10 mouse cellular contexts compared by ENCODE assay signal in genomic region chr5:116526324-116526723, GRCm38 (mm10).
DNase-seq lines count a peak whose midpoint lies in the region; ATAC-seq lines count a peak whose summit lies in the region.
"Had no signal": no experiment of that assay in that cellular context is flagged by ENCODE, and none has a peak within 500 bp of the region (broad histone marks: within the 10 kb centered on the region; RNA-seq: fewer than 3 reads in every experiment).

No protein-coding gene starts in this region.

- no peak overlapping the region for H3K27ac ChIP-seq in hindbrain, embryonic 12.5 days
- H3K27ac ChIP-seq in hindbrain, embryonic 10.5 days = no peak overlapping the region
- H3K27ac ChIP-seq in forebrain, embryonic 14.5 days (ENCODE audit: low read depth, low read length) = 0 out of 2 replicates have a peak overlapping the region, but pooled peaks have one; percentile 29
- H3K27ac ChIP-seq in kidney, embryonic 14.5 days (ENCODE audit: low read depth, low read length) = no peak overlapping the region
- H3K27ac ChIP-seq: limb, embryonic 13.5 days; macrophage had no signal

- no peak overlapping the region for H3K4me2 ChIP-seq in hindbrain, embryonic 12.5 days (replicated peaks)
- H3K4me2 ChIP-seq in forebrain, embryonic 14.5 days (ENCODE audit: low read length) = no peak overlapping the region
- no peak overlapping the region for H3K4me2 ChIP-seq in kidney, embryonic 14.5 days (replicated peaks; ENCODE audit: low read depth, low read length)
- H3K4me2 ChIP-seq: limb, embryonic 13.5 days had no signal

- WGBS in hindbrain, embryonic 12.5 days = 38% methylated on average over 4 of the region's 4 CpGs
- WGBS in hindbrain, embryonic 10.5 days = 63% methylated on average over 4 of the region's 4 CpGs
- WGBS in forebrain, embryonic 14.5 days = 21% methylated on average over 4 of the region's 4 CpGs
- 64% methylated on average over 4 of the region's 4 CpGs for WGBS in kidney, embryonic 14.5 days

- peak; percentile 53; the same call in 1 of the 2 replicates for ATAC-seq in hindbrain, embryonic 12.5 days (ENCODE audit: low FRiP score)
- peak; percentile 81; the same call in 1 of the 2 replicates for ATAC-seq in forebrain, embryonic 14.5 days
- ATAC-seq in kidney, embryonic 14.5 days (ENCODE audit: low FRiP score, low TSS enrichment) = no peak

- no peaks in the 10 kb centered on the region for H3K36me3 ChIP-seq in hindbrain, embryonic 12.5 days
- peaks cover 3% of the 10 kb centered on the region; the same call in 1 of the 2 replicates for H3K36me3 ChIP-seq in hindbrain, embryonic 10.5 days
- H3K36me3 ChIP-seq in forebrain, embryonic 14.5 days (ENCODE audit: control insufficient read depth, insufficient read depth, low read length) = no peaks in the 10 kb centered on the region
- no peaks in the 10 kb centered on the region for H3K36me3 ChIP-seq in kidney, embryonic 14.5 days (ENCODE audit: control insufficient read depth, insufficient read depth, low read length)
- H3K36me3 ChIP-seq: limb, embryonic 13.5 days had no signal

- peaks cover 22% of the 10 kb centered on the region for H3K4me1 ChIP-seq in hindbrain, embryonic 12.5 days
- H3K4me1 ChIP-seq in hindbrain, embryonic 10.5 days (replicated peaks) = peaks cover 21% of the 10 kb centered on the region
- H3K4me1 ChIP-seq in forebrain, embryonic 14.5 days (ENCODE audit: control insufficient read depth, insufficient read depth, low read length) = peaks cover 10% of the 10 kb centered on the region
- no peaks in the 10 kb centered on the region for H3K4me1 ChIP-seq in kidney, embryonic 14.5 days (ENCODE audit: control insufficient read depth, insufficient read depth, low read length)
- H3K4me1 ChIP-seq: limb, embryonic 13.5 days had no signal

- DNase-seq in hindbrain, embryonic 10.5 days (ENCODE audit: low spot score) = no peak
- peak; percentile 91 for DNase-seq in forebrain, embryonic 14.5 days (ENCODE audit: low spot score)
- peak; percentile 41 to 77 for DNase-seq in layer of hippocampus, postnatal 14 days (ENCODE audit: low spot score in 2 of 2)
- peak; percentile 75 to 81 for DNase-seq in right cerebral cortex, adult 2 months (ENCODE audit: low spot score in 2 of 2)
- no peak for DNase-seq in thymus, postnatal 10 days (ENCODE audit: low spot score in 2 of 2)
- no peak for DNase-seq in gastrocnemius, adult 8-10 months (ENCODE audit: low spot score in 2 of 2)

- H3K4me3 ChIP-seq in hindbrain, embryonic 12.5 days = no peak overlapping the region
- no peak overlapping the region for H3K4me3 ChIP-seq in hindbrain, embryonic 10.5 days
- no peak overlapping the region for H3K4me3 ChIP-seq in forebrain, embryonic 14.5 days (ENCODE audit: low read depth, low read length)
- H3K4me3 ChIP-seq in kidney, embryonic 14.5 days (ENCODE audit: low read length) = no peak overlapping the region
- H3K4me3 ChIP-seq: limb, embryonic 13.5 days had no signal

- no peaks in the 10 kb centered on the region for H3K9me3 ChIP-seq in hindbrain, embryonic 12.5 days (replicated peaks)
- no peaks in the 10 kb centered on the region for H3K9me3 ChIP-seq in hindbrain, embryonic 10.5 days
- H3K9me3 ChIP-seq in forebrain, embryonic 14.5 days (replicated peaks; ENCODE audit: control insufficient read depth, low read length) = no peaks in the 10 kb centered on the region
- H3K9me3 ChIP-seq in kidney, embryonic 14.5 days (ENCODE audit: control insufficient read depth, low read length) = no peaks in the 10 kb centered on the region
- H3K9me3 ChIP-seq: limb, embryonic 13.5 days had no signal

- no peak overlapping the region for H3K9ac ChIP-seq in hindbrain, embryonic 12.5 days
- H3K9ac ChIP-seq in forebrain, embryonic 14.5 days (ENCODE audit: low read length) = no peak overlapping the region
- no peak overlapping the region for H3K9ac ChIP-seq in kidney, embryonic 14.5 days (ENCODE audit: low read depth, low read length)
- H3K9ac ChIP-seq: limb, embryonic 13.5 days had no signal

- H3K27me3 ChIP-seq in hindbrain, embryonic 12.5 days = no peaks in the 10 kb centered on the region
- no peaks in the 10 kb centered on the region for H3K27me3 ChIP-seq in hindbrain, embryonic 10.5 days (ENCODE audit: insufficient read depth, poor library complexity, severe bottlenecking)
- H3K27me3 ChIP-seq in forebrain, embryonic 14.5 days (replicated peaks; ENCODE audit: control insufficient read depth, insufficient read depth, low read length) = no peaks in the 10 kb centered on the region
- H3K27me3 ChIP-seq in kidney, embryonic 14.5 days (ENCODE audit: control insufficient read depth, insufficient read depth, low read length) = no peaks in the 10 kb centered on the region
- H3K27me3 ChIP-seq: limb, embryonic 13.5 days had no signal

Comparison
In these comparisons a context has a peak if more than half of its experiments do, and no peak if none do; other contexts are left out.
1. DNase-seq: peak in forebrain, embryonic 14.5 days (single experiment), layer of hippocampus, postnatal 14 days (2 of 2) and right cerebral cortex, adult 2 months (2 of 2); none in hindbrain, embryonic 10.5 days (single experiment), thymus, postnatal 10 days (0 of 2) and gastrocnemius, adult 8-10 months (0 of 2).